Mouse (Mus musculus): ENCODE results near the gene Coro1a. TPM values are rescaled to one million over a fixed set of nuclear protein-coding genes. Genes with fewer than 3 reads are reported as not detected.
"Not testable (repeated sequence)": the region's sequence is repeated elsewhere in the genome, so short reads cannot be mapped to it uniquely, and the experiment has no call there.

Coro1a gene
- total RNA-seq, 1 experiment from 2014 or later = 12.0 TPM

DNA sequence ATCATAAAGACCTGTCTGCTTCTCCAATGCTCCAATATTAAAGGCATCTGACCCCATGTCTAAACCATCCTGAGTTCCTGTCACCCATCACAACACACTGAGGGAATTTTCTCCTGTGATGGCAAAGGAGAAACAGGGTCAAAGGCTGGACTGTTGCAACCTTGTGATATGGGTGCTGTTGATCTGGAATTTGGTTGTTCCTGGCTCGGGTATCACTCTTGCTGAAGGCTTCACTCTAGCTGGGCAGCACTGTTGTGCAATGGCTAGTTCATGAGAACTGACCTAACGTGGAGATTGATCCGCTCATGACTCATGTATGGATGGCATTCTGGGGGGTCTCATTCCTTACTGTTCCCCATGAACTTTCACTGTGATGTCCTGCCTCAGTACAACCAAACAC is 18.6 kb downstream of the Coro1a start:
- DNase-seq = no peak

DNA sequence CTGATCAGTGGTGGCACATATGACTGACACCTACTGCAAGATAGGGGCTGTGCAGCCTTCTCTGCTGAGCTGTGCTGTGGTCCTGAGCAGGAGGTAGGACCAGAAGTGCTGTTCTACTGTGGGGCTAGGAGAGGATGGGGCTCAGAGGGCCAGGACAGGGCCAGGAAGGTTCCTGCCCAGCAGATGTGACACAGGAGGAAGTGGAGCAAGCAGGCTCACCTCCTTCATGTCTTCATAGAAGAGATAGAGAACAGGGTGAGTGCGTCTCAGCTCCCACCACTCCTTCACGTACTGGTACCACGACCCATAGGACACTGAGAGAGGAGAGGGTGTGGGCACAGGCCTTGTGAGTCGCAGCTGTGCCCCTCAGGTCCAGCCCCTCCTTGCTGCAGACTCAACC is 19.4 kb downstream of the Coro1a start:
- DNase-seq = not testable (repeated sequence)

- DNase-seq = no peak
These were observed 26.4 kb downstream of the Coro1a start for GRCm38 (mm10) chr7:126681221-126681620.

GRCm38 (mm10) chr7:126679683-126680082 is 27.9 kb downstream of the Coro1a start:
- no peak for DNase-seq

DNA sequence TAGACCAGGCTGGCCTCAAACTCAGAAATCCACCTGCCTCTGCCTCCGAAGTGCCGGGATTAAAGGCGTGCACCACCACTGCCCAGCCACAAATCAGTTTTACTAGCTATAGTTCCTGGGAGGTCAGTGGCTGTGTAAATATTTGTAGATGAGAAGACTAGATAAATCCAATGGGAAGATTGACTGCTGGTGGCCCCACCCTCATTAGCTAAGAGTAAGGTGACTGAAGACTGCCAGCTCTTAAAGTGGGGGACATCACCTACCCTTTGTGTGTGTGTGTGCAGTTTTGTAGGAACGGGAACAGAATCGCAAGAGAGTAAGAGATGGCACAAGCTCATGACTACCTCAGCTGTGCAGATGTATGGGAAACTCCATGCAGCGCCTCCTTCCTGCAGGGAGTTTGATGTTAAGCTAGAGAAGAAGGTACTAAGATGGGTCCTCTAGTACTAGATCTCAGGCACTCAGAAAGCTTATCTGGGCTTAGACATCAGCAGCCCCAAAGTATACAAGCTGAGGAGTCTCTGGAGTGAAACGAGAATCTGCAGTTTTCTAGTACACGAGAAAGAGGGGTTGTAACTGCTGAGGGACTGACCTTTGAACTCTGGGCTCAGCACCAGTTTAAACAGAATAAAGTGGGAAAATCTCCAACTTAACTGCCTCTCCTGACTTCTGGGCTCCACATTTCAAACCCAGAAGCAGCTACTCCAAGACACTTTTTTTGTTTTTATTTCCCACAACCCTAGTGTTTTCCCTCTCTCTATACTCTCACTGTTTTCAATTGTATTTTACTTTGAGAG is 28.8 kb downstream of the Coro1a start:
- no peak for DNase-seq

GRCm38 (mm10) chr7:126676631-126677220 is 30.9 kb downstream of the Coro1a start:
- no peak for DNase-seq

DNA sequence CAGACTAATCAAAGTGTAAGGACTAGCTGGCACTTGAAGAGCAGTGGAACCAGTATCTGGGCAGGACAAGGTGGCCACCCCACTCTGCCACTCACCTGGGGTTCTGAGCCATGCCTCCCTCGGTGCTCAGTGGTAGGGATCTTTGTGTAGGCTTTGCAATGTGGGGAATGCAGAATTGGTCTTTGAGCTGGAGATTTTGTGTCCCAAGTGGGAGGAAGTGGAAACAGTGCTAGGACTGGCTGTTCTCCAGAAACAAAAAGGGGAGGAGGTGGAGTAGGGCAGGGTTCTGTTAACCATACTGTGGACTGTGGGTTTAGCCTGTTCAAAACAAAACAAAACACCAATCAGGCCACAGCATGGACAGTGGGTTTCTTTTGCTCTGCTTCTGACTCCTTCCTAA is 31.4 kb downstream of the Coro1a start, which contains the start of gene Sult1a1:
Gene Sult1a1, minus strand, starts transcription at position 226 of the 400 bp plus-strand sequence.
- peak; percentile 70 for DNase-seq

DNA sequence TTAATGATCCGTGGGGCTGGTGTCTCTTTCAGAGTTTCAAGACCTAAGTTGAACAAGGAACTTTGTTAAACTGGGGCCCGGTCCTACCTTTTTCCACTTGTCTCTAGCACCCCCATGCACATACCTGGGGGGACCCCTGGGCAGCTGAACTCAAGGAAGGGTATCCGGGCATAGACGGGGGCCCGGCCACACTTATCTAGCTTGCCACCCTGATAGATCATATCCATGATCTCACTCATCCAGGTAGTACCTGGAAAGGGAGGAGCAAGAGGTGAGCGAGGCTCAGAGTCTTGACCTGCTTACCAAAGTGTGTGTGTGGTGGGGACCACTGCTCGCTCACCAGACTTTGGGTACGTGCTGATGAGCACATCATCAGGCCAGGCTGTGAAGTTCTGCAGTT is 32.5 kb downstream of the Coro1a start:
- DNase-seq = no peak

DNA sequence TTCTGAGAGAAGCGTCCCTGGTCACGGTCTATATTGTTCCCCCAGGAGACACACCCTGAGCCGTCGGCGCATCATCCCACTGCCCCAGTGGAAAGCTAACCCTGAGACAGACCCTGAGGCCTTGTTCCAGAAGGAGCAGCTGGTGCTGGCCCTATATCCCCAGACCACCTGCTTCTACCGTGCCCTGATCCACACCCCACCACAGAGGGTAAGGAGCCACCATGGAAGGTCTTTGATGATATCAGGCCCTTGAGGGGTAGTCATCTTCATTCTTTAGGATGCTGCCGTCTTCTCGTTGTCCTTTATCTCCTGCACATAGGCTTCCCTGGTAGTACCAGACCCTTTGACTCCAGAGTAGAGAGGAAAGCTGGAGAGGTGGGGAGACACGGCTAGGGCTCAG is 35.5 kb downstream of the Coro1a start:
- DNase-seq = no peak

DNA sequence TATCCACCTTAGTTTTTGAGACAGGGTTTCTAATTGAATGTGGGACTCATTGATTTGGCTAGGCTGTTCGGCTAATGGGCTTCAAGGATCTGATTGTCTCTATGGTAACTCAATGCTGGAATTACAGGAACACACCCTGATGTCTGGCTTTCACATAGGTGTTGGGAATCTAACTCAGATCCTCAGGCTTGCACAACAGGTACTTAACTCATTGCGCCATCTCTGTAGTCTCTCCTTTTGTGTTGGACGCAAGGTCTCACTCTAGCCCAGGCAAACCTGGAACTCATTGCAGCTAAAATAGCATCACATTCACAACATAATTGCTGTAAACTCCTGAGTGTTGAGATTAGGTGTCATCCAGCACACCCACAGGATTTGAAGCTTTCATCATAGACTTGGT is 37.4 kb downstream of the Coro1a start:
- DNase-seq = no peak

DNA sequence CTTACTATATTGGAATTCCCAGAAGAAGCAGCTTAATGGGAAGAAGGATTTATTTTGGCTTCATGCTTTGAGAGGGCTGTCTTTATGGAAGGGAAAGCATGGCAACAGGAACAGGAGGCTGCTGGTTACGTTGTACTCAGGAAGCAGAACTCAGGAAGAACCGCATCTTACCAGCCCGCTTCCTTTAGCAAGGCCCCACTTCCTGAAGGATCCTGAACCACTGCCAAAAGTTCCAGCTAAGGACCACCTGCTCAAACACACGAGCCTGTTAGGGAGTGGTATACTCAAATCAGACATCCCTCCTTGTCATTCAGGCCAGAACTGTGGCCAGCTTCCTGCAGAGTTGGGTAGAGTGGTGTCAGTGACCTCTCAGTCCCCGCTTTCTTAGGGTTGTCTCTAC is 39.1 kb downstream of the Coro1a start:
- peak; percentile 30 for DNase-seq

DNA sequence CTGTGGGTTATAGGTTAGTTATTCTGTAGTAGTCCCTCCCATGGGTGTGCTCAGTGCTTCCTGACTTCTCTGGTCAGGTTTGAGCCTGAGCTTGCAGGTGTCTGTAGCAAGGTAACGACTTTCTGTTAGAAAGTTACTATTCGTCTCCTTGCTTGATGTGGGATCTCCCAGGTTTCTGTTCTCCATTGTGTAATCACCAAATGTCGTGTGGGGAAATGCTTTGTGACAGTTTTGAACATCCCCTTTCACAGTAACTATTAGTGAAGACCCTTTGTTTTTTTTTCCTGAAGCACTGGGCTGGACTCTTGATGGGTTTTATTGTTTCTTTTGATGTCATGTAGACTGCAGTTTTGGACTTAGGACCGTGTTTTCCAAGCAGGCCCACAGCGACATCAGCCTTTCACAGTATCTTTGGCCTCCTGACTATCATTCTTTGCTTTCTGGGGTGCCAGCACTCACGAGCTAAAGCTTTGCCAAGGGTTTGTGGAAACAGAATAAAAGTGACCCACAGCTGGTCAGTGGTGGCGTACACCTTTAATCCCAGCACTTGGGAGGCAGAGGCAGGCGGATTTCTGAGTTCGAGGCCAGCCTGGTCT is 40.0 kb downstream of the Coro1a start:
- no peak for DNase-seq

DNA sequence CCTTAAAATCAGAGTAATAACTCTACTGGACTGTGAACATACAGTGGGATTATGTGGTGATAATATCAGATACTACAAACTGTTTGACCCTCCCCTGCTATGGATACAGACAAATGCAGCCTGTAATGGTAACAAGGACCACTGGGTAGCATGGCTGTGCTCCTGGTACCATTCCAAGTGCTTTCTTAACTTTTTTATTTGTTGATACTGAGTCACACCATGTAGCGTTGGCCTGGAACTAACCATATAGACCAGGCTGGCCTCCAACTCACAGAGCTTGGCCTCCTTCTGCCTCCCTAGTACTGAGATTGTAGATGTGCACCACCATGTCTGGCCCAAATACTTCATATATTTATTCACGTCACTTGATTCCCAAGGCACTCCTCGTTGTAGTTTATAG is 42.3 kb downstream of the Coro1a start:
- DNase-seq = peak; percentile 52

DNA sequence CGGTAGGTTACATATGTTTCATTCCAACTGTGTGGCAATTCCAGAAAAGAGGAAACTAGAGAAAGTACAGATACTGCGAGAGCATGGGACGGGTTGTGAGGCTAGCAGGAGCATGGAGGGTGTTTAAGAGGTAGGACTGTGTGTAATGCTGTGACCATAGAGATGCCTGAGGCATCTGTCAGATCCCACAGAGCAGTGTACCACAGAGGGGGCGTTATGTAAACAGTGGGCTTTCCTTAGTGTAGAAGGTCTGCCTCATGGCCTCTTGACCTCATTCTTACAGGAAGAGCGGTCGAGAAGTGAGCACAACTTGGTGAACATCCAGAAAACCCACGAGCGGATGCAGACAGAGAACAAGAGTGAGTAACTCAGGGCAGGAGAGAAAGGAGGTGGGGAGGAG is 43.9 kb downstream of the Coro1a start:
- DNase-seq = no peak

DNA sequence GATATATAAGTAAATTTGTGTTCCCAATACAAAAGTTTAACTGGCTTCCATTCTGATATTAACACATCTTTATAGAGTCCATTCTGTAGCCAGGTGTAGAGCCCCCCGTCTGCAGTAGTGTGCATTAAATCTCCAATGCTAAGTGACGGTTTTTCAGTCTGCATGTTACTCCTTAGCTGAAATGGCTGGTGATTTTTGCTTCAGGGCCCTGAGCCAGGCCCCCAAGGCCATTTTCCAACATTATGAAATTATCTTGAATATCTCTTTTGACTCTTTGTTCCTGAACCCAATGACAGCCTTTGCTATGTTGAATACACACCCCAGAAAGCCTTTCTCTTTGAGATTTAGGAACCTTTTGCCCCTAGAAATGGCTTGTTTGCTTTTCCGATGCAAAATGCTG is 47.8 kb downstream of the Coro1a start:
- DNase-seq = peak; percentile 37

- no peak for DNase-seq
These were observed 50.1 kb downstream of the Coro1a start for GRCm38 (mm10) chr7:126657522-126657921.

DNA sequence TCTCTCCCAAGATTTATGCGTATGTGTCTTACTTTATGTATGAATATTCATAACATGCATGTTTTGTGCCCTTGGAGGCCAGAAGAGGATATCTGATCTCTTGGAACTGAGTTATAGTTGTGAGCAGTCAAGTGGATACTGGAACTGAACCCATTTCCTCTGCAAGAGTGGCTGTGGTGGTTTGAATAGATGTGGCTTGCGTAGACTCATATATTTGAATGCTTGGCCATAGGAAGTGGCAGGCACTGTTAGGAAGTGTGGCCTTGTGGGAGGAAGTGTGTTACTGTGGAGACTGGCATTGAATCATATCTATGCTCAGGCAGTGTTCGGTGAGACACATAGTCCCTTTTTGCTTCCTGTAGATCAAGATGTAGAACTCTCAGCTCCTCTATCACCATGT is 51.9 kb downstream of the Coro1a start:
- no peak for DNase-seq

DNA sequence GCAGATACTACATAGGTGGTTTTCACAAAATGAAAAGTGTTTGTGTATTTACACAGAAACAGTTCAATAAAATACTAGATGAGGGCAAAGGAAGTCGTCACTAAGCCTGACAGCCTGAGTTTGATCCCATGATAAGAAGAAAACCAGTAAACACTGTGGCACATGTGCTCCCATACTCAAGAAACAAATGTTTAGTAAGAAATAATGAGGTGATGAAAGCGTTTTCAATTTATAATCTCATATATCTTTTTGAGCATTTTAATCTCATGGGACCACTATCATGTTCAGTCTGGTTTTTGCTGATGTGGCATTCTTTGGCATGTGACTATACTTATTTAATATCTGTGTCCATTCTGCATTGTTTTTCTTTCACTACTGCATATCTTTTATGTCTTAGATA is 53.6 kb downstream of the Coro1a start:
- DNase-seq = no peak

DNA sequence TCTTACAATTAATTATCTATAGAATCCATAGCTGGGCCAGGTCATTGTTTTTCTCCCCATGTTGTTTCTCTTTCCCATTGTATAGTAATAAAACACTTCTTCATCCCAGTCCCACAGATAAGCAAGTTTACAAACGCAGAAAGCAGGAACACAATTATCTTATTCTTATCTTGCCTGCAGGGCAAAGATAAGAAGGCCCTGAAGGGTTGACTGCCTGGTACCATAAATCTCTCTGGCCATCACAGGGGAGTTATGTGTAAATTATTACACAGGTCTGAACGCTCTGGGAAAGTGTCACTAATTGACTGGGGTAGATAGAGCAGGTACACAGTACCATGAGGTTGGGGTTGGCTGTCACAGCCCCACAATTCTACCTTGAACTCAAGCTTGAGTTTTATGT is 56.7 kb downstream of the Coro1a start:
- DNase-seq = no peak
